Mouse (Mus musculus) liver, embryonic 14.5 days (tissue): Measurements from ENCODE around the gene Mmp9.

ENCODE experiments used
- CTCF ChIP-seq: IDR thresholded peaks from 2 replicates; pipeline ENCODE4 v1.5.1; 2016; ENCODE audit warnings: antibody characterized with exemption, low read depth, control low read depth
- EP300 ChIP-seq: IDR thresholded peaks from 2 replicates; pipeline ENCODE4 v1.6.1; 2016; ENCODE audit warnings: antibody characterized with exemption, low read depth

GRCm38 (mm10) chr2:164924100-164924857, 16.3 kb upstream of the Mmp9 start:
- peak; percentile 92 for TF ChIP-seq CTCF
- no peak for TF ChIP-seq EP300
